Mouse (Mus musculus): Measurements from ENCODE around the gene Tbccd1.
"Not testable (repeated sequence)": the region's sequence is repeated elsewhere in the genome, so short reads cannot be mapped to it uniquely, and the experiment has no call there.

Gene Tbccd1

GRCm38 (mm10) chr16:22782686-22783085, 74.8 kb downstream of the Tbccd1 start:
- DNase-seq (ENCODE audit: low read depth, low spot score), result no peak

- DNase-seq (ENCODE audit: low read depth, low spot score), result no peak
Observed at GRCm38 (mm10) chr16:22779228-22779835, 78.1 kb downstream of the Tbccd1 start.

GRCm38 (mm10) chr16:22778296-22778695, 79.2 kb downstream of the Tbccd1 start:
- not testable (repeated sequence) for DNase-seq (ENCODE audit: low read depth, low spot score)

DNA sequence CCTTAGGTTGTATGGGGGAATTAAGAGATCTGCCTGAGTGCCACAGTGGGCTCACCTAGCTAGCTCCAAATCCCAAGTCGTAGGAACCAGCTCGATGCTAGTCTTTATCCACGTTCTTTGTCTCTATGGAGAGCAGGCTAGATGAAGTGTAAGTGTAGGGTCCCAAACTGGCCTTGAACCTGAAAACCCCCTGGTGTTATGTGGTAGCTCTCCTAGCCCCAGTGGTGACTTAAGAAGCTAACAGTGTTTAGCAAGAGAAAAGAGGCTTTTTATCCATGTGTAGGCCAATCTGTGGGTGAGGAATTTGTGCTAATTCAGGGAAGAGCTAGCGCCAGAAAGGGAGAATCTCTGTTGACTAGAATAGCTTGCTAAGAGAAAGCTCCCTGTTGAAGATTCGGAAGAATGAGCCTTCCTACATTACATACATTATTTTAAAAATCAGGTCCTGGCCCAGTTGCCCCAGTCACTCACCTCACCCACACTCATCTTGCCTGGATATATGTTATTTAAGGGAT, 81.9 kb downstream of the Tbccd1 start:
- DNase-seq (ENCODE audit: low read depth, low spot score), result no peak

DNA sequence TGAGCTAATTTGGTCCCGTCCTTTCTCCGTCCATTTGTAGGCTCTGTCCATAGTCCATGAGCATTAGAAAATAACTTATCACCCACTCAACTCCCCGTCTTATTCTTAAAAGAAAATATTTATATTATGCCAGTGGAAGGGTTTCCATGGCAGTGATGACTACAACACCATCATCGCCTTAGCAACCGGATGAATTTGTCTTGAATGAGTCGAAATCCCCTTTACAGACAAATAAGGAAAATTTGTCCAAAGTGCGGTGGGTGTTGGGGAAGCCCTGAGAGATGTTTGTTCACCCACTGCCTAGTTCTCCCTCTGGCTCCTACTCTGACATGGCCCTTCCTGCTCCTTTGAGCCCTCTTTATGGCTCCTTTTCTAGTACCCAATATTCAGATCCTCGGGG, 88.8 kb downstream of the Tbccd1 start:
- no peak for DNase-seq (ENCODE audit: low read depth, low spot score)

- DNase-seq (ENCODE audit: low read depth, low spot score), result no peak
Observed at GRCm38 (mm10) chr16:22767405-22767804, 90.1 kb downstream of the Tbccd1 start.

DNA sequence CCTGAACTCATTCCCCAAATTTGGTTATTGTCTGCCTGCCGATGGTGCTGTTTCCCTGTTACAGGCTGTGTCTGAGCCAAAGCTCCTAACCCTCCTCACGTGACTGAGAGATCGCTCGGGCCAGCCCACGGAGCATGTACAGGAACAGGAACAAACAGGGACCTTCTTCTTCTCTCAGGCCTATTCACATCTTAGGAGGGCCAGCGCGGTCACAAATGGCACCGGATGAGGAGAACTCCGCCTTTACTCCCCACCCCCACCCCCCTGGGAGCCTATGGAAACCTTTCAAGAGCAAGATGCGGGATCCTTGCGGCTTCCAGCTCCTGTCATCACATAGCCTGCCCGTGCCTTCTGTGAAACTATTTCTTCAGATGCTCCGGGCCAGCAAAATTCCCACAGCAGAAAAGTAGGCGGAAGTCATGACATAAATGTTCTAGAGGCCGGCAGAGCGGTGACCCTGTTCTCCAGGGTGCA, 90.7 kb downstream of the Tbccd1 start:
- DNase-seq (ENCODE audit: low read depth, low spot score), result no peak

DNA sequence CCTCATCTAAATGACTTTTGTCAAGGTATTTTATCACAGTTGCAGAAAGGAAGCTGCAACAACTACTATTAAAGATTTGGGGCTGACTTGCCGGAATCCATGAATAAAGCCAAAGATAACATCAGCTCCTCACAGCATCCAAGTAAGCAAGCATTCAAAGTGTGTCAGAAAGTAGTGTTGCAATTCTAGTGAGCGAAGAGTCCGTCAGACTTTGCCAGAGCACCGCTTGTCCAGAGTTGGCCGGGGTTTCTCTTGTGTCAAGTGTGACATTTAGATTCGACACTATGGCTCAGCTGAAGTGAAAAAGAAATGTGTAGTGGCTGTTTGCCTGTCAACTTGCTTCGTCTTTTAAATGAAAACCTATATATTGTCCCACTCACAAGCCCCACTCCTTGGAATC, 91.9 kb downstream of the Tbccd1 start:
- DNase-seq (ENCODE audit: low read depth, low spot score), result no peak
